Mouse (Mus musculus) lung, postnatal 4 days (tissue): ENCODE data around the gene Eva1b.
"Not testable (repeated sequence)": the region's sequence is repeated elsewhere in the genome, so short reads cannot be mapped to it uniquely, and the experiment has no call there.

Source experiments
- DNase-seq, 2 experiments: peaks; one replicate each; pipeline ENCODE4 v3.0.0; 2021

The Eva1b gene

GRCm38 (mm10) chr4:126157562-126157961 lies 10.0 kb downstream of the Eva1b start:
- DNase-seq = no peak

GRCm38 (mm10) chr4:126159455-126159854 lies 11.9 kb downstream of the Eva1b start:
- DNase-seq = no peak

- DNase-seq = no peak
Observed at GRCm38 (mm10) chr4:126160981-126161380, 13.4 kb downstream of the Eva1b start.

GRCm38 (mm10) chr4:126161456-126161855 lies 13.9 kb downstream of the Eva1b start:
- no peak for DNase-seq

GRCm38 (mm10) chr4:126161986-126162385 lies 14.4 kb downstream of the Eva1b start:
- no peak for DNase-seq

- DNase-seq = peak; percentile 94 to 96
Observed at GRCm38 (mm10) chr4:126162544-126163066, 15.1 kb downstream of the Eva1b start.

GRCm38 (mm10) chr4:126163067-126163659 lies 15.6 kb downstream of the Eva1b start, which contains the start of gene Sh3d21:
Sh3d21 (minus strand) TSS chr4:126163491.
- DNase-seq = peak; percentile 52 to 59

- DNase-seq = no peak
Observed at GRCm38 (mm10) chr4:126163685-126164084, 16.1 kb downstream of the Eva1b start.

GRCm38 (mm10) chr4:126165092-126165491 lies 17.5 kb downstream of the Eva1b start:
- not testable (repeated sequence) for DNase-seq

GRCm38 (mm10) chr4:126166084-126166483 lies 18.5 kb downstream of the Eva1b start:
- DNase-seq = peak in 1 of 2 experiments; percentile 42

GRCm38 (mm10) chr4:126168851-126169250 lies 21.3 kb downstream of the Eva1b start:
- DNase-seq = peak in 1 of 2 experiments; percentile 3

- DNase-seq = not testable (repeated sequence)
Observed at GRCm38 (mm10) chr4:126170737-126171136, 23.2 kb downstream of the Eva1b start.

GRCm38 (mm10) chr4:126173800-126174199 lies 26.3 kb downstream of the Eva1b start:
- no peak for DNase-seq

- not testable (repeated sequence) for DNase-seq
Observed at GRCm38 (mm10) chr4:126175980-126176379, 28.4 kb downstream of the Eva1b start.

GRCm38 (mm10) chr4:126181170-126181957 lies 33.8 kb downstream of the Eva1b start:
- peak in 1 of 2 experiments; percentile 65 for DNase-seq

GRCm38 (mm10) chr4:126183034-126183433 lies 35.5 kb downstream of the Eva1b start:
- no peak for DNase-seq

GRCm38 (mm10) chr4:126187096-126187495 lies 39.6 kb downstream of the Eva1b start:
- DNase-seq = no peak

- no peak for DNase-seq
Observed at GRCm38 (mm10) chr4:126190636-126191035, 43.1 kb downstream of the Eva1b start.

- no peak for DNase-seq
Observed at GRCm38 (mm10) chr4:126194216-126194615, 46.7 kb downstream of the Eva1b start.

GRCm38 (mm10) chr4:126194916-126195315 lies 47.4 kb downstream of the Eva1b start:
- DNase-seq = no peak

- DNase-seq = peak in 1 of 2 experiments; percentile 33
Observed at GRCm38 (mm10) chr4:126197485-126197884, 49.9 kb downstream of the Eva1b start.
